Mouse (Mus musculus) urinary bladder, postnatal 36 days (tissue): ENCODE measurements around the gene Ddit4.

Source experiments
- DNase-seq, 2 experiments: peaks; one replicate each; pipeline ENCODE4 v3.0.0; 2022; ENCODE audit warnings: low spot score in 2 of 2, mixed read lengths in 1 of 2

Gene Ddit4

DNA sequence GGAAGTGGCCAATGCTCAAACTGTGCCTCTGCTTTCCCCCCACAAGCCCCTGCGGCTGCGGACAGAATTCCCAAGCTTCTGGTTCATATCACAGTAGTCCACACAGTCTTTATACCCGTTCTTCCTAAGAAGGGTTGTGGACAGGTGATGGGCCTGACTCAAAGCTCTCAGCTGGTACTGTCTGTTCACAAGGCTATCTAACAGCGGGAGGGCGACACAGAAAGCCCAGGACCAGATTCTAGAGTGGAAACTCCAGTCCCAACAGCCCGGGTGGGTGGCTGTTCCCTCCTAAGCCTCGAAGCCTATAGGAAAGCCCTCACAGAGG, 31.2 kb downstream of the Ddit4 start:
- no peak for DNase-seq

DNA sequence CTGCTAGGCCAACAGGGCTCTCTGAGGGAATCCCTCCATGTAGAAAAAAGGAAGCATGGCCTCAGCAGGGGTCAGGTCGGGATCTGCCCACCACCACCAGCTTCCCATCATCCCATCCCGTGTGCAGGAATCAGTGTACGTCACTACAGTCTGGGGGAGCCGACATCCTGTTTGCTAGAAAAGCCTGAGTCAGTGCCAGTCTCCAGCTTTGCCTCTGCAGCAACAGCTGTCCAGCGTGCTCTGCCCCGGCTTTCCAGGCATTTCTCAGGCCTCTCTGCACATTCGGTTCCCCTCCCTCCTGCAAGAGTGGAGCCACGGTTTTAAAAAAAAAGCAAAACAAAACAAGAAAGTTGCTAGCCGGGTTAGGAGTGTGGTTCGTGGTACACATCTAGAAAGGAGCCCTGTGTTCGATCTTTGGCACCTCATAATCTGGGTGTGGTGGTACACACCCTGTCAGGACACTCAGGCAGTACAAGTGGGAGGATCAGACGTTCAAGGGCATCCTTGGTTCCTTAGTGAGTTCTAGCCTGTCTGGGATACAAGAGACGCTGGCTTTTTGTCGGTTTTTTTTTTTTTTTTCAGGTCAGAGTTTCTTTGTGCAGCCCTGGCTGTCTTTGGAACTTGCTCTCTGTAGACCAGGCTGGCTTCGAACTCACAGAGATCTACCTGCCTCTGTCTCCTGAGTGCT, 32.0 kb downstream of the Ddit4 start:
- no peak for DNase-seq

DNA sequence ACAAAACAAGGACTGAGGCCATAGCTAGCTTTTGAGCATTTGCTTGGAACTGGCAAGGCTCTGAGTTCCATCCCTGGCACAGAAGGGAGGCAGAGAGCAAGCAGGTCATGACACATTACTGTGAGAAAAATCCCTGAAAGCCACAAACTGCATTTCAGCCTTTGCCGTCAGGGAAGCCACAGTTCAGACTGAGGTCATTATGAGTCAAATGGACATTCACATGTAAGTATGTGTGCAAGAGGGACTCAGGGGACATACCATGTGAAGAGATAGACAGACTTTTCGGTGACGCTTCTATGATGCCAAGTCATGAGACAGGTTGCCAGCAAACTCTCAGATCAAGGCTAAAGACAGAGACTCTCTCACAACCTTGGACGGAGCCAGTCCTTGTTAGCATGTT, 33.5 kb downstream of the Ddit4 start:
- no peak for DNase-seq

DNA sequence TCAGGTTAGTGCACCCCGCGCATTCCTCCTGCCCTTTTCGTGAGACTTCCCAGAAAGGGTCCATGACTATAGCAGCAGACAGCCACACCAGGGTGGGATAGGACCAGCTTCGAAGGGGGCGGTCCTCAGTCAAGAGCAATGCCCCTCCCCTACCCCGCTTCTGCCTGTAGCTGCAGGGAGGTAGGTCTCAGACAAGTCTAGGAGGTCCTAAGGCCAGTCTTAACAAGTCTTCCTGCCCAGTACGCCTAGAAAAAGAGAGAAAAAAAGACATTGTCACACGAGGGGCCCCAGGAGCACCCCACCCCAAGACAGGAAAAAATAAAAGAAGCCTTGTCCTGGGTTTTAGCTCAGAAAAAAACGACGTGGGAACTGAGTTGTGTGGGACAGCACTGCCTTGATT, 35.0 kb downstream of the Ddit4 start:
- no peak for DNase-seq

DNA sequence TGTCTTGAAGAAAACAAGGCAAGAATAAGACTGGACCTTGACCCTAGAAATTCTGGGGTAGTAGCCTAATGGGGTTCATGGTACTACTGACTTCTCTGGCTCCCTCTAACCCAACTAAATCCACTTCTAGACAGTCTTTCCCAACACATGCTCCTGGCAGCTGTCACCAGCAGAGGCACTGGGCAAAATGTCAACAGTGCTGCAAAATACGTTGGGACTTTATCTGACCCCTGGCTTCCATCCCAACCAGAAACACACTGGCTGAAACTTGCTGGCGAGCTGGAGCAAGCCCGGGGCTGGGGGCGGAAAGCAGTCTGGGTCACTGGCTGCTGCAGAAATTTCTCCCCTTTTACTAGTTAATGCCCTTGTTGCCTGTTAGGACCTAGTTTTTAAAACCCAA, 35.5 kb downstream of the Ddit4 start:
- peak; percentile 77 to 88 for DNase-seq

DNA sequence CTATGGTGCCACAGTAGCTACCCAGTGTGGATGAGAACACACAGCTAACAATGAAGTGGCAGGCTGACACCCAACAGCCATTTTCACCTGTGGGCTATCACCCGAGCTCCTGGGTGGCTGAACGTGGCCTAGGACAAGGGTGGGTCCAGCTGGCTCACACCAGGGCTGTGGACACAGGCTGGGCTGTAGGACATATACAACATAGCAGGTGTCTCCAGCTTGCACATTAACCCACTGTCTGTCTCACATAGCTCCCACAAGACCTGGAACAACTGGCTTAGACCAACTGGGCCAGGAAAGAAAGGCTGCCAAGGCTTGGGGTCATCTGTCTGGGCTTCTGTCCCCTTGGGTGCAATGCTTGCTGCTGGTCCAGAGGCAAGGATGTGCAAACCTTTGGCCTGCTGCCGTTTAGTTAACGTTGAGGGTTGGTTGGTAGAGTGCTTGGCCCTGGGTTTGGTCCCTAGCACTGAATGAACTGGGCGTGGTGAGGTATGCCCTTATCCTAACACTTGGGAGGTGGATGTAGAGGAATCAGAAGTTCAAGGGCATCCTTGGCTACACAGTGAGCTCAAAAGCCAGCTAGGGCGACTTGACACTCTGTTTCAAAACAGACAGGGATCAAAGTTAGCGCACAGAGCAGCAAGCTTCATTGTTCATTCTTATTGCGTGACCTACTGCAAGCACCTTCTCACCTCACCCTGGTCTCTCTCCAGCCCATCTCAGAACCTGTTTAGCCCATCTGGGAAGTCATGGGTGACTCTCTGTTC, 36.3 kb downstream of the Ddit4 start:
- peak in 1 of 2 experiments; percentile 72 for DNase-seq

DNA sequence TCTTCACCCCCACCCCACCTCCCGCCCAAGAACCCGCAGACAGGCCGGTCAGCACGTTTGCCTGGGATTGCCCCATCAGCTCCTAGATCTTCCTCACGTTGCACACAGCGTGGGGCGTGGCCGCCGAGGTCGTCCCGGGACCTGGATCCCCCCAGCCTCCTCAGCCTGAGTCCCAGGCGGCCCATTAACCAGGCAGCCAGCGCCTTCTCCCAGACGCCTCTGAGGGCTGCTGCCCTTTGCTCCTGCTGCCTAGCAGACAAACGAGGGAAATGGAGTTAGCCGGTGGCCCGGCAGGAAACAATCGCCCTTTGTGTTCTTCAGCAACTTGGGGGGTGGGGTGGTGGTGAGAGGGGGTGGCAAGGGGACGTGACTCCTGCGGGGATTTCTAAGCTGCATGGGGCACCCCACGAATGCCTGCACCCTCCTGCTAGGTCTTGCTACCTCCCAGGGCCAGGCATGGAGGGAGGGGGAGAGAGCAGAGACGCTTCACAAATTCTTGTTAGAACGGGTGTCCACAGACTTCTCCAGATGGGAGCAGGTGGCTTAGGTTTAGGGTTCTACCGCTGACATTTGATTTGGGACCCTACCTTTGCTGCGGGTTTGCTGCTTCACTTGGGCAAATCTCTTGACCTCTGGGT, 40.0 kb downstream of the Ddit4 start:
- peak in 1 of 2 experiments; percentile 75 for DNase-seq

DNA sequence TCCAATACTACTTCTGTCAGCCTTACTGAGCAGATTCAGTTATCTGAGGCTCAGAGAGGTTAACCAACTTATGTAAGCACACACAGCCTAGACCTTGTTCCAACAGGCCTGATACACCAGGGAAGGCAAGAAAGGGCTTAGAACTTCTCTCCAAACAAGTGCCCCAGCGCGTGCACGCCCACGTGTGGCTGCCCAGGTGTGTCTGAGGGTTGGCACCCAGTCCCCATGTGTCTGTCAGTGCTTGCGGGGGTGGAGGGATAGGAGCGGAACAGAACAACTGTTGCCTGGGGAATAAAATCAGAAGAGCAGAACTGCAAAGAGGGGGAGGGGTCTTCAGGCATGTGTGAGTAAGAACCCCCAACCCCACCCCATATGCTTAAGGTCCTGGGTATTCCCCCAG, 40.5 kb downstream of the Ddit4 start:
- no peak for DNase-seq

DNA sequence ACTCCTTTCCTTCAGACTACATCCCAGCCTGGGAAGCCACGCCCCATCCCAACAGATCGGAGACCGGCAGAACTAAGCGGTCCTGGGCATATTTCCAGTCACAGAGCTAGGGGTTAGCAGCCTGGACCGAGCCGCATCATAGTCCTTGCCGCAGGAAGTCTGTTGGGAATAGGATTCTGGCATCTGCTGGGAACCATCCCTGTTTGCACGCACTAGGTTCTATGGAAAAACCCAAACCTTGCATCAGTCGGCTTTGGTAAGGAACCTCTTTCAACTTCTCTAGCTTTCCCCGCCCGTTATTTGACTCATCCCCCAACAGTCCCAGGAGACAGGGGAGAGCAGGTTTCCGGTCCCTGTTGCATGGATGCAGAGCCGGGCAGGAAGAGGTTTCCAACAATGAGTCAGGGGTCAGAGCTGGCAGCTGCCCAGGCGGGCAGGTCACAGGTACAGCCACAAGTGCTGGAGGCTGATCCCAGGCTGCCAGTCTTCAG, 42.2 kb downstream of the Ddit4 start:
- peak in 1 of 2 experiments; percentile 76 for DNase-seq

DNA sequence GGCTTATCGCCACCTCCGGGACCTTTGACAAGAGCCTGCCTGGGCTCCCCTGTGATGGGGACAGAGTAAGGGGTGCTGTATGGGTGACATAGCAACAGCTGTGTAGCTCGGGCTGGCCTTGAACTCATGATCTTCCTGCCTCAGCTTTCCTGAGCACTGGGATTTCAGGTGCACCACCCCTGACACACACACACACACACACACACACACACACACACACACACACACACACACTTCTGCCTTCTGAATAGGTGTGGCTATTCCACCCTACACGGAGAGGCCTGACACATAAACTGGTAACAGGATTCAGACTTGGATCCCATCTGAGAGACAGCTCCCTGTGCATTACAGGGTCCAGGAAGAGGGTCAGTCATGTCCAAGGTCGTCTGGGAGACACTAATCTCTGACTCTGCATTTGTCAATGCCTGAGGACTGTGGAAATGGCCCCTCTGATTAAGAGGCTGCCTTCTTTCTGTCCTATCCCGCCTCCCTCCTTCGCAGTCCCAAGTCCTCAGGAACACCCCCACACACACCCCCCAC, 42.8 kb downstream of the Ddit4 start:
- DNase-seq = no peak

DNA sequence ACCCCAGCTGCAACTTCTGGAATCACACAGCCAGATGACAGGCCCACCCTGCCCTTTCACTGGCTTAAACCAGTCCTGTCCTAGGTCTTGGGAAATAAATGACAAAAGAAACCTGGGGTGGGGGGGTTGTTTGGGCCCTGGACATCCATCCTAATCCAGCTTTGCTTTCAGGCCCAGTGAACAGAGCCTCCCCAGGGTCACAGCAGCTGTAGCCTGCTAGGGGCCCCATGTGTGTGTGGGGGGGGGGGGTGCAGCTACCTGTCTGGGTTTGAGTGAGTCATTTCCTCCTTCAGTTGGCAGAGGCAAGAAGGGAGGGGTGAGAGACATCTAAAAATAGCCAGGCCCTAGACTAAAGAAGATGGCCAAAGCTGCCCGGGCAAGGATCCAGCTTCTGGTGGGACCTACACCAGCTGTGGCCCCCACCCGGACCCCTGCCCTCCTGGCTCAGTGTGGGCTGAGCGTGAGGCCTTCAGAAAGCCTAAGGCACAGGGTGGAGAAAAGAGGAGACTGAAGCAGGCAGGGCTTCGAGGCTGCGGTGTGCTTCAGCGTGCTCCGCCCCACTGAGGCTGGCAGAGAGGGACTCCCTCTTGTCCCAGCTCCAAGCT, 43.8 kb downstream of the Ddit4 start:
- no peak for DNase-seq

DNA sequence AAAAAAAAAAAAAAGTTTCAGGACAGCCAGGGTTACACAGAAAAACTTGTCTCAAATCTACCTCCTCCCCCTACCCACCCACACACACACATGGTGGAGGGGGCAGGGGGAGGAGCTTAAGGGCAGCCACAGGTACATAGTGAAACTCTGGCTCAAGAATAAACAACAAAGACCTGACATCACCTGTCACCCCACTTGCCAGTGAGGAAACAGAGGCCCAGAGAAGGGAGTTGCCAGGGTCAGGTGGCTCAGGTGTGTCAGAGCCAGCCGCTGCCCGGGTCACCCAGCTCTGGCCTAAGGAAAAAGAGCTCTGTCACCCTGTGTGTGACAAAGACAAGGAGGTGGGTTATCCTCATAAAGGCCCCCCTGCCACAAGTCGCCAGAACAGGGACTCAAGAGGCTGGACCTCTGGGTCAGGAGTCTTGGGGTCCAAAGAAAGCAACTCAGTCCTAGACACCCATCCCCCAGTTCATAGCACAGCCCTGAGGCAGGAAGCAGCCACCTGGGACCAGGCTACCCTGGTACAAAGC, 44.5 kb downstream of the Ddit4 start:
- DNase-seq = no peak

DNA sequence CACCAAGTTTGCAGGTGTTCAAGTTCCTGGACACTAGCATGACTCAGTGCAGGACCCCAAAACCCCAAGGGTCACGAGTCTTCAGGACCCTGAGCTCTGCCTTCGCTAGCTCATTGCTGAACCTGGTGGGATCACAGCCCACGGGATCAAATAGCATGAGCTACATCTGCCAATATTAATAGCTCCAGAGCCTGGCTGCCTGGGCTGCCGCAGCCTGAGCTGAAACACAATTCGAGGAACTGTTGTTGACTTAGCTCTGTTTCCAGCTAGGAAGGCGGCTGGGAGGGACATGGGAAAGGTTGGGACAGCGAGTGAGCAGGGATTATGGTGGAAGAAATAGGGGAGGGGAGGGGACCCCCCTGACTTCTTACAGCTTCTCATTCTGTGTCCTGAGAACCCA, 48.5 kb downstream of the Ddit4 start:
- DNase-seq = no peak

DNA sequence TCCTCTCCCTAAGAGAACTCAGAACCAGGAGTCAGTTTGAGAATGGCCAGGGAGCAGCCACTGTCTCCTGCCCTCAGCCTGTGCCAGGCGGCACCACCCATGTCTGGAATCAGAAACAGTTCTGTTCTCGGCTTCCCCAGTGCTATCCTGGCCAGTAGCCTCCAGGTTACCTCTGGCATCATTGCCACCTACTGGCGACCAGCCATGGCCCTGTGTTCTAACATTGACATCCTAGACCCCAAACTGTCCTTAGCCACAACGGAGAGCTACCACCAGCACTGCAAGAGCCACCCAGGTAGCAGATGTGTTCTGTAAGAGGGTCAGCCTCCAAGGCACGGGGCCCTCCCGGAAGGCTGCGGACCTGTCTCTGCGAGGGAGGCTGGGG, 49.0 kb downstream of the Ddit4 start:
- DNase-seq = no peak

DNA sequence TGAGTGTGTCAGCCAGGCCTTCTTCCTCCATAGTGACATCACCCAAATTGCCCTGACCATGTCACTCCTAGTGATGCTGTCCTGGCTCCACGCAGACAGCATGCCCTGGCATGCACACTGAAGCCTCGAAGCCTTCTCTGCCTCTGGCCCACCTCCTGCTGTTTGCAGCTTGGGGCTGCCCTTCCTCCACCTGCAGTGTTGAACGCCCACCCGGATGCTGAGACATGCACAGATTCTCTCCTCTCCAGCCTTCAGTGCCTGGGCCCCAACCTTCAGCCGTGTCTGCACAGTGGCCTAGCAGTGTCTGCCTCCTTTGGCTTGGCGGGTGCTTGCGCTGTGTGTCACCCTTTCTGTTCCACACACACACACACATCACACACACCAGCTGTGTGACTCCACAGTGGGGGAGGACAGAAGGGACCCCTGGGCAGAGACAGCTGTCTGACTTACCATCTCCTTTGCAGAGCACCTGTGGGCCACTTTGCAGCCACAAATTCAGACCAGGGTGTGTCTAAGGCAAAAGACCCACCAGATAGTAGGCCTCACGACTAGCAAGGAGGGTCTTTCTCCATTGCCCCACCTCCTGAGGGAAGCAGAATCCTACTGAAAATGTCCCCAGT, 49.5 kb downstream of the Ddit4 start:
- DNase-seq = no peak

DNA sequence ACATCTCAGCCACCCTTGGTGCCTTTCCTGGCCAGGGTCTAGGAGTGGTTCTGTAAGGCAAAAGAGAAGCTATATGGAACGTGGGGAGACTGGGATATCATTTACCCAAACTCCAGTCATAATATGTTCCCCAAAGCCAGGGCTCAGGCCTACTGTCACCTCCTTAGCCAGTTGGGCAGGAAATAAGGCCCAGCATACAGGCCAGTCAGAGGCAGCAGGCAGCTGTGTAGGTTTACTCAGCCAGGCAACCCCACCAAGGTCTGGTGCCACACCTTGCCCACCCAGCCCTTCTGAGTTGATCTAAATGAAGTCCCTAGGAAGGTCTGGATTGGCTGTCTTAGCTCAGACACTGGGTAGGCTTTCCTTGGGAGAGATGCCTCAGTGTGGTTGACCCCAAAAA, 50.2 kb downstream of the Ddit4 start:
- no peak for DNase-seq

DNA sequence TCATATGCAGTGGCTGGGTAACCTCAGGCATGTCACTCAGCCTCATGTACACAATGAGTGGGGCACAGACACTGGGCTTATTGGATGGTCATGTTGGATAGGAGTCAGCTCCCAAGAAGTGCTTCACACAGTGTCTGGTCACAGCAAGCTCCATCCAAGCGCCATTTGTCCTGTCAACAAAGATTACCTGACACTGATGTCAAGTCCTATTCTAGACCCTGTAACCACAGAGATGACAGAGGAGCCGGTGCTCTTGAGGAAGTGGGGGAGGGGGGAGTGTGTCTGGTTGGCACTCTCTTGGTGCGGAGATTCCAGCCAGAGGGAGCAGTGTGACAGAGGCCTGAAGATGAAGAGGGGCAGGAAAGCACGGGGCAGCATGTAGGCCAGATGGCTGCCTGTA, 50.7 kb downstream of the Ddit4 start:
- DNase-seq = no peak

DNA sequence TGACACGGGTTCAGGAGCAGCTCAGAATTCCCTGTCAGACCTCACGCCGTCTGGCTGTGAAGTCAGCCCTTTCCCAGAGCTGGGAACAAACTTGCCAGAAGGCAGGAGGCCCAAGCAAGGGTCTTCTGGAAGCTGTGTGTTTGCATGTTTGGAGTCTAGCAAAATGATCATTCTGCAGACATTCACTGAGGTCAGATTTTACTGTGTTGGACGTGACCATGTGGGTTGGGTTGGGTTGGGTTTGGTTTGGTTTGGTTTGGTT, 51.5 kb downstream of the Ddit4 start:
- no peak for DNase-seq
